Mouse (Mus musculus) liver, postnatal 0 days (tissue): ENCODE results near the gene Gm3159. TPM values are rescaled to one million over a fixed set of nuclear protein-coding genes. Genes with fewer than 3 reads are reported as not detected.
"Not testable (repeated sequence)": the region's sequence is repeated elsewhere in the genome, so short reads cannot be mapped to it uniquely, and the experiment has no call there.

Experiments used
- ATAC-seq: fragments of 200-750 bp; cut with Nextera tagmentation; 2 replicates; pipeline ENCODE4 v1.8.0; 2017; ENCODE audit warnings: mild to moderate bottlenecking, moderate library complexity
- DNase-seq: peaks from one replicate; pipeline ENCODE4 v3.0.0-alpha.2; 2016
- H3K27ac ChIP-seq: fragments of 300-500 bp; sonication (generic); 2 replicates; pipeline ENCODE4 v1.5.1; 2014; ENCODE audit warnings: antibody characterized with exemption, moderate library complexity, mild to moderate bottlenecking, low read depth
- H3K27me3 ChIP-seq: fragments of 300-500 bp; sonication (generic); 2 replicates; pipeline ENCODE4 v1.6.1; 2014; ENCODE audit warnings: low read length, control low read depth, mixed read lengths; ENCODE audit not compliant: insufficient read depth
- H3K36me3 ChIP-seq: fragments of 300-500 bp; sonication (generic); replicated peaks from 2 replicates; pipeline ENCODE4 v1.6.1; 2014; ENCODE audit warnings: mild to moderate bottlenecking, control low read depth, low read length, moderate library complexity, mixed read lengths; ENCODE audit not compliant: insufficient read depth
- H3K4me1 ChIP-seq: fragments of 300-500 bp; sonication (generic); 2 replicates; pipeline ENCODE4 v1.6.1; 2014; ENCODE audit warnings: antibody characterized with exemption, mild to moderate bottlenecking, control low read depth; ENCODE audit not compliant: insufficient read depth
- H3K4me2 ChIP-seq: fragments of 300-500 bp; sonication (generic); 2 replicates; pipeline ENCODE4 v1.6.1; 2014; ENCODE audit warnings: low read depth, mild to moderate bottlenecking, low read length, moderate library complexity, mixed read lengths
- H3K4me3 ChIP-seq: fragments of 300-500 bp; sonication (generic); 2 replicates; pipeline ENCODE4 v1.5.1; 2014; ENCODE audit warnings: low read depth, low read length
- H3K9ac ChIP-seq: fragments of 300-500 bp; sonication (generic); replicated peaks from 2 replicates; pipeline ENCODE4 v1.6.1; 2014; ENCODE audit warnings: mild to moderate bottlenecking, moderate library complexity
- H3K9me3 ChIP-seq: fragments of 300-500 bp; sonication (generic); 2 replicates; pipeline ENCODE4 v1.6.1; 2016; ENCODE audit warnings: mild to moderate bottlenecking, control low read depth, low read length, mixed read lengths
- WGBS: fragments of 180-500 bp; shearing (Covaris S2); extraction: QIAGEN DNeasy Blood & Tissue Kit; methylation state at CpG from one replicate; pipeline ENCODE4 v1.1.7; 2014; ENCODE audit not compliant: insufficient replicate concordance; 5-methylcytosine and 5-hydroxymethylcytosine counted together
- polyA plus RNA-seq: library from polyadenylated mRNA; unstranded; fragments of >200 nt; fragmentation: Nextera tagmentation; extraction: Ambion mirVana; gene quantifications from 2 replicates; pipeline ENCODE4 v1.2.1, GENCODE M21; 2015

The Gm3159 gene
- not detected in 2 replicates for polyA plus RNA-seq

GRCm38 (mm10) chr14:4397226-4397625 is at the start of gene Gm3159:
Gene Gm3159, plus strand, starts transcription at chr14:4397526.
- not testable (repeated sequence) for H3K4me3 ChIP-seq, H3K4me1 ChIP-seq, H3K27me3 ChIP-seq, ATAC-seq, H3K27ac ChIP-seq, H3K9ac ChIP-seq, H3K9me3 ChIP-seq, DNase-seq, H3K36me3 ChIP-seq, H3K4me2 ChIP-seq
- 27% methylated on average over 1 of the region's 3 CpGs for WGBS

- ATAC-seq, H3K27ac ChIP-seq, H3K4me3 ChIP-seq, H3K4me2 ChIP-seq, DNase-seq, H3K9ac ChIP-seq, H3K27me3 ChIP-seq, H3K9me3 ChIP-seq, H3K4me1 ChIP-seq, H3K36me3 ChIP-seq: not testable (repeated sequence)
- 69% methylated on average over 3 of the region's 3 CpGs for WGBS
Observed at GRCm38 (mm10) chr14:4368991-4369390, 28.3 kb upstream of the Gm3159 start.

GRCm38 (mm10) chr14:4369691-4370090 is 27.6 kb upstream of the Gm3159 start:
- WGBS = 65% methylated on average over 3 of the region's 3 CpGs
- not testable (repeated sequence) for H3K9me3 ChIP-seq, ATAC-seq

GRCm38 (mm10) chr14:4377871-4378270 is 19.5 kb upstream of the Gm3159 start:
- H3K36me3 ChIP-seq, DNase-seq, H3K4me2 ChIP-seq, H3K27ac ChIP-seq, H3K27me3 ChIP-seq, H3K4me3 ChIP-seq, H3K9me3 ChIP-seq, ATAC-seq, H3K4me1 ChIP-seq, H3K9ac ChIP-seq: not testable (repeated sequence)

More at GRCm38 (mm10) chr14:4369691-4370090, 27.6 kb upstream of the Gm3159 start:
- not testable (repeated sequence) for H3K4me1 ChIP-seq, H3K9ac ChIP-seq, DNase-seq, H3K36me3 ChIP-seq, H3K27ac ChIP-seq, H3K4me3 ChIP-seq, H3K27me3 ChIP-seq, H3K4me2 ChIP-seq

- H3K4me3 ChIP-seq, H3K4me2 ChIP-seq, H3K4me1 ChIP-seq, ATAC-seq, H3K9ac ChIP-seq, H3K27me3 ChIP-seq, DNase-seq, H3K36me3 ChIP-seq, H3K9me3 ChIP-seq, H3K27ac ChIP-seq: not testable (repeated sequence)
Observed at GRCm38 (mm10) chr14:4385606-4386005, 11.7 kb upstream of the Gm3159 start.

GRCm38 (mm10) chr14:4392841-4393530 is 4.3 kb upstream of the Gm3159 start:
- not testable (repeated sequence) for H3K9me3 ChIP-seq, ATAC-seq, H3K36me3 ChIP-seq, H3K27ac ChIP-seq, H3K4me1 ChIP-seq, H3K4me3 ChIP-seq, H3K9ac ChIP-seq, H3K27me3 ChIP-seq, DNase-seq, H3K4me2 ChIP-seq
- WGBS = 64% methylated on average over 2 of the region's 6 CpGs

- H3K27me3 ChIP-seq, H3K4me2 ChIP-seq, DNase-seq, H3K9me3 ChIP-seq, H3K27ac ChIP-seq, H3K36me3 ChIP-seq, H3K9ac ChIP-seq, H3K4me1 ChIP-seq, ATAC-seq, H3K4me3 ChIP-seq: not testable (repeated sequence)
Observed at GRCm38 (mm10) chr14:4398624-4399023, 1.3 kb downstream of the Gm3159 start.

- not testable (repeated sequence) for DNase-seq
Observed at GRCm38 (mm10) chr14:4400115-4400789, 2.9 kb downstream of the Gm3159 start.

GRCm38 (mm10) chr14:4401245-4401644 is 3.9 kb downstream of the Gm3159 start:
- H3K9ac ChIP-seq, H3K9me3 ChIP-seq, H3K4me1 ChIP-seq, H3K4me2 ChIP-seq, DNase-seq, H3K36me3 ChIP-seq, ATAC-seq, H3K27ac ChIP-seq, H3K4me3 ChIP-seq, H3K27me3 ChIP-seq: not testable (repeated sequence)
- 53% methylated on average over 5 of the region's 5 CpGs for WGBS

More at GRCm38 (mm10) chr14:4400115-4400789, 2.9 kb downstream of the Gm3159 start:
- H3K4me3 ChIP-seq, H3K27ac ChIP-seq, H3K4me2 ChIP-seq, H3K9ac ChIP-seq, H3K9me3 ChIP-seq, ATAC-seq, H3K36me3 ChIP-seq, H3K4me1 ChIP-seq, H3K27me3 ChIP-seq: not testable (repeated sequence)
- 70% methylated on average over 5 of the region's 5 CpGs for WGBS

- H3K9me3 ChIP-seq, H3K27me3 ChIP-seq, H3K4me3 ChIP-seq, DNase-seq, H3K36me3 ChIP-seq, ATAC-seq, H3K4me1 ChIP-seq, H3K9ac ChIP-seq, H3K27ac ChIP-seq, H3K4me2 ChIP-seq: not testable (repeated sequence)
Observed at GRCm38 (mm10) chr14:4403840-4404239, 6.5 kb downstream of the Gm3159 start.
